ENCODE assay signal across 8 mouse cellular contexts in genomic region chr8:120288122-120288908, GRCm38 (mm10).
DNase-seq lines count a peak whose midpoint lies in the region; ATAC-seq and TF ChIP-seq lines count a peak whose summit lies in the region.

No protein-coding gene starts in this region.

- H3K36me3 ChIP-seq in embryonic facial prominence, embryonic 15.5 days, result no peaks in the 10 kb centered on the region
- H3K36me3 ChIP-seq in heart, postnatal 0 days (replicated peaks; ENCODE audit: control insufficient read depth, insufficient read depth, low read length), result no peaks in the 10 kb centered on the region

- H3K9me3 ChIP-seq in embryonic facial prominence, embryonic 15.5 days (replicated peaks), result no peaks in the 10 kb centered on the region
- no peaks in the 10 kb centered on the region for H3K9me3 ChIP-seq in heart, postnatal 0 days (replicated peaks; ENCODE audit: control insufficient read depth, low read length)

- peaks cover 91% of the 10 kb centered on the region for H3K4me1 ChIP-seq in embryonic facial prominence, embryonic 15.5 days
- H3K4me1 ChIP-seq in heart, postnatal 0 days (ENCODE audit: control insufficient read depth, insufficient read depth), result peaks cover 53% of the 10 kb centered on the region

- TF ChIP-seq EP300 in heart, postnatal 0 days (IDR thresholded peaks at IDR 0.05; ENCODE audit: low read depth), result no peak

- no peaks in the 10 kb centered on the region for H3K27me3 ChIP-seq in embryonic facial prominence, embryonic 15.5 days
- no peaks in the 10 kb centered on the region for H3K27me3 ChIP-seq in heart, postnatal 0 days (ENCODE audit: control insufficient read depth, insufficient read depth, low read length)

- peak; percentile 68 to 88 for DNase-seq in adrenal gland, adult (ENCODE audit: inconsistent age in 2 of 2, low spot score in 1 of 2)
- DNase-seq in adrenal gland, adult 8-10 months, result no peak
- peak; percentile 70 to 77 for DNase-seq in adrenal gland, postnatal 36 days
- peak; percentile 74 for DNase-seq in heart, postnatal 0 days (ENCODE audit: low spot score)
- DNase-seq in layer of hippocampus, postnatal 10 days (ENCODE audit: low spot score in 2 of 2), result peak; percentile 71 to 78
- DNase-seq in lung, postnatal 36 days, result peak; percentile 74
- peak; percentile 84 to 90 for DNase-seq in spleen, postnatal 4 days (ENCODE audit: low spot score in 2 of 2)

- WGBS in embryonic facial prominence, embryonic 15.5 days, result 31% methylated on average over 21 of the region's 21 CpGs
- WGBS in heart, postnatal 0 days, result 47% methylated on average over 21 of the region's 21 CpGs

- no peak for ATAC-seq in embryonic facial prominence, embryonic 15.5 days (ENCODE audit: insufficient number of reproducible peaks, low FRiP score, low TSS enrichment, low read depth)
- ATAC-seq in heart, postnatal 0 days (ENCODE audit: insufficient read depth, low read depth), result peak; percentile 7; the same call in 1 of the 2 replicates

- no peak overlapping the region for H3K9ac ChIP-seq in embryonic facial prominence, embryonic 15.5 days
- H3K9ac ChIP-seq in heart, postnatal 0 days (replicated peaks; ENCODE audit: low read depth, low read length), result no peak overlapping the region

- H3K27ac ChIP-seq in embryonic facial prominence, embryonic 15.5 days (replicated peaks), result peak overlapping the region; percentile 35; the same call in 1 of the 2 replicates
- peak overlapping the region; percentile 95 for H3K27ac ChIP-seq in heart, postnatal 0 days (ENCODE audit: low read depth)

- no peak overlapping the region for H3K4me3 ChIP-seq in embryonic facial prominence, embryonic 15.5 days (replicated peaks)
- H3K4me3 ChIP-seq in heart, postnatal 0 days (ENCODE audit: low read depth, low read length), result no peak overlapping the region

- TF ChIP-seq CTCF in heart, postnatal 0 days (IDR thresholded peaks at IDR 0.05; ENCODE audit: low read depth), result peak; percentile 72

- no peak overlapping the region for H3K4me2 ChIP-seq in embryonic facial prominence, embryonic 15.5 days (replicated peaks)
- H3K4me2 ChIP-seq in heart, postnatal 0 days (ENCODE audit: low read depth, low read length), result no peak overlapping the region
